Mouse (Mus musculus): ENCODE results near the gene Igsf9. TPM values are rescaled to one million over a fixed set of nuclear protein-coding genes. Genes with fewer than 3 reads are reported as not detected.

Gene Igsf9
- polyA plus RNA-seq, 1 experiment: 4.1 TPM

DNA sequence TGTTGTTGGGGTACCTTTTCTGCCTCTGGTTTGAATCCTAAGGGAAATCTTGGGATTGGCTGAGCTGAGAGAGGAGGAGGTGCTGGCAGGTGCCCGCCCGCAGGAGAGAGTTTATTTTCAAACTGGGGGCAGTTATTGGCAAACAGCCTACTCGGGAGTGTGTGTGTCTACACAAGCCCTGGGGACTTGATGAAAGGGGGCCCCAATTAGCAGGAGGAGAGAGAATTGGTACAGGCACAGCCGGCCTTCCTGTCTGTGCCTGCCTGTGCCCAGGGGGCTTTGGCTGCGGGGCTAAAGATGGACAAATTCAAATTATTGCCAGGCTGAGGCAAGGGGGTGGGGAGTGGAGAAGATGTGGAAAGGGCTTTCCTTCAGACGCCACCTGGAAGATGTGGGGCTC is 4.2 kb downstream of the Igsf9 start:
- TF ChIP-seq CTCF (IDR thresholded peaks at IDR 0.05; ENCODE audit: control insufficient read depth, insufficient read depth, insufficient read length) (no peak), MYOG (IDR thresholded peaks at IDR 0.05; ENCODE audit: control insufficient read depth, extremely low read depth, insufficient read length) (no peak), MYOD1 (IDR thresholded peaks at IDR 0.05; ENCODE audit: control insufficient read depth, insufficient read length, low read depth) (no peak), FOSL1 (IDR thresholded peaks at IDR 0.05; ENCODE audit: insufficient read depth, low read length, poor library complexity, severe bottlenecking) (no peak), USF1 (IDR thresholded peaks at IDR 0.05; ENCODE audit: low read depth) (no peak), MAX (IDR thresholded peaks at IDR 0.05) (no peak), CEBPB (IDR thresholded peaks at IDR 0.05; ENCODE audit: low read depth) (no peak)
- Histone ChIP-seq H3K79me2 (ENCODE audit: control insufficient read depth, insufficient read depth) (no peaks in the 10 kb centered on the region), H3K4me3 (ENCODE audit: insufficient read depth, poor library complexity, severe bottlenecking) (no peak overlapping the region), H3K79me3 (ENCODE audit: low read depth) (no peaks in the 10 kb centered on the region), H3ac (ENCODE audit: control insufficient read depth, insufficient read length, low read depth) (no peak overlapping the region), H3K27me3 (ENCODE audit: control insufficient read depth, insufficient read depth, insufficient read length) (no peaks in the 10 kb centered on the region), H3K36me3 (ENCODE audit: control insufficient read depth, insufficient read depth) (no peaks in the 10 kb centered on the region)

DNA sequence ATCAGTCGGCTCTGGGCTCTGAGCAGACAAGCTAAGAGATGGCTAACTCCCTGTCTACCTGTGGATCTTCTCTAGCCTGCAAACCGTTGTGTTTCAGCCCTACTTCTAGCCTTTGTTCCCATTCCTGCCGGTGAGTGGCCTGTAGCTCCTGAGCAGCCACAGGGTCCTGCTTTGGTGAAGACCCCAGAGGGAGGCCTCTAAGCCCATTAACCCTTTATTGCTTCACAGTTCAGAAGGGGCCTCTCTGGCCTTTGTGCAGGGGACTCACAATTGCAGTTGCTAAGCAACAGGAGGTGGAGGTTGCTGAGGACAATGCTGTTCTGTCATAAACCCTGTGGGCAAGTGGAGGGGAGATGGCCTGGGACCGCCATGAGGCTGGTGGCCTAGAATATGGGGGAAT is 4.6 kb downstream of the Igsf9 start:
- Histone ChIP-seq H3ac (ENCODE audit: control insufficient read depth, insufficient read length, low read depth) (no peak overlapping the region), H3K4me3 (ENCODE audit: insufficient read depth, poor library complexity, severe bottlenecking) (no peak overlapping the region), H3K36me3 (ENCODE audit: control insufficient read depth, insufficient read depth) (no peaks in the 10 kb centered on the region), H3K79me3 (ENCODE audit: low read depth) (no peaks in the 10 kb centered on the region), H3K79me2 (ENCODE audit: control insufficient read depth, insufficient read depth) (no peaks in the 10 kb centered on the region), H3K27me3 (ENCODE audit: control insufficient read depth, insufficient read depth, insufficient read length) (no peaks in the 10 kb centered on the region)
- TF ChIP-seq CEBPB (IDR thresholded peaks at IDR 0.05; ENCODE audit: low read depth): no peak
- TF ChIP-seq MYOG (IDR thresholded peaks at IDR 0.05; ENCODE audit: control insufficient read depth, extremely low read depth, insufficient read length): no peak
- no peak for TF ChIP-seq FOSL1 (IDR thresholded peaks at IDR 0.05; ENCODE audit: insufficient read depth, low read length, poor library complexity, severe bottlenecking)
- no peak for TF ChIP-seq MYOD1 (IDR thresholded peaks at IDR 0.05; ENCODE audit: control insufficient read depth, insufficient read length, low read depth)
- TF ChIP-seq MAX (IDR thresholded peaks at IDR 0.05): no peak
- no peak for TF ChIP-seq CTCF (IDR thresholded peaks at IDR 0.05; ENCODE audit: control insufficient read depth, insufficient read depth, insufficient read length)
- no peak for TF ChIP-seq USF1 (IDR thresholded peaks at IDR 0.05; ENCODE audit: low read depth)

DNA sequence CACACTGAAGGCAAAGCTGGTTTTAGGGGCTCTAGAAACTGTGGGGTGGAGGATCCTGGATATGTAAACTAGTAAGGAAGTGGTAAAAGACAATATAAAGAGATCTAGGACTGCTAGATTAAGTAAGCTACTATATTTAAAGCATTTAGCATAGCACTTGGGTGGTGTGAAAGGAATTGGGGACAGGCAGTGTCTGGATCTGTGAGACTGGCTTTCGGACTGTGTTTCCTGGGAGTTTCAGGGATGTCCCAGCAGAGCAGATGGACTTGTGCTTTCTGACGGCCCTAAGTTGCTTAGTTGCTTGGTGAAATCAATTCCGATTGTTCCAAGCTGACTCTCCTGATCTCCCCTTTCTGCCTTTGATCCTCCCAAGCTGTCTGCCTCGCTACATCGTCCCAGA is 5.1 kb downstream of the Igsf9 start:
- TF ChIP-seq MAX (IDR thresholded peaks at IDR 0.05): no peak
- no peak for TF ChIP-seq CEBPB (IDR thresholded peaks at IDR 0.05; ENCODE audit: low read depth)
- TF ChIP-seq MYOD1 (IDR thresholded peaks at IDR 0.05; ENCODE audit: control insufficient read depth, insufficient read length, low read depth): no peak
- no peak for TF ChIP-seq MYOG (IDR thresholded peaks at IDR 0.05; ENCODE audit: control insufficient read depth, extremely low read depth, insufficient read length)
- TF ChIP-seq USF1 (IDR thresholded peaks at IDR 0.05; ENCODE audit: low read depth): no peak
- no peak for TF ChIP-seq CTCF (IDR thresholded peaks at IDR 0.05; ENCODE audit: control insufficient read depth, insufficient read depth, insufficient read length)
- no peak for TF ChIP-seq FOSL1 (IDR thresholded peaks at IDR 0.05; ENCODE audit: insufficient read depth, low read length, poor library complexity, severe bottlenecking)
- Histone ChIP-seq H3ac (ENCODE audit: control insufficient read depth, insufficient read length, low read depth) (no peak overlapping the region), H3K27me3 (ENCODE audit: control insufficient read depth, insufficient read depth, insufficient read length) (no peaks in the 10 kb centered on the region), H3K79me3 (ENCODE audit: low read depth) (no peaks in the 10 kb centered on the region), H3K4me3 (ENCODE audit: insufficient read depth, poor library complexity, severe bottlenecking) (no peak overlapping the region), H3K79me2 (ENCODE audit: control insufficient read depth, insufficient read depth) (no peaks in the 10 kb centered on the region), H3K36me3 (ENCODE audit: control insufficient read depth, insufficient read depth) (no peaks in the 10 kb centered on the region)

DNA sequence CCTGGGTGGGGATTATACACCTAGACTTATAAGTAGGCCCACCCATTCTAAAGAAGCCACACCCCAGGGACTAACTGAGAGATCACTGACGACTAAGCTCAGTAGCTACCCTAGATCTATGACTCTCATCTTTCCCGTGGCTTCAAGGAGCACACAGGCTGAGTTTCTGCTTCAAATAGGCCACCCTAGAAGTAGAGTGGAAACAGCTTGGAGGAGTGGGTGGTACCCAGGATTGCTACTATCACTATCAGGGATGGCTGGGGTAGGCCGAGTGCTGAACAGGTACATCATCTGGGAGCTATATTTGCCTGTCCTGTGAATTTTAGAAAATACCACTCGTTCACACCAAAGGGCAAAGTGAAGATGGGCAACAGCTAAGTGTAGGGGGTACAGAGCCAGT is 6.3 kb downstream of the Igsf9 start:
- no peak overlapping the region for H3K4me3 ChIP-seq (ENCODE audit: insufficient read depth, poor library complexity, severe bottlenecking)
- TF ChIP-seq MYOG (IDR thresholded peaks at IDR 0.05; ENCODE audit: control insufficient read depth, extremely low read depth, insufficient read length) (no peak), CEBPB (IDR thresholded peaks at IDR 0.05; ENCODE audit: low read depth) (no peak), MAX (IDR thresholded peaks at IDR 0.05) (no peak), MYOD1 (IDR thresholded peaks at IDR 0.05; ENCODE audit: control insufficient read depth, insufficient read length, low read depth) (no peak), CTCF (IDR thresholded peaks at IDR 0.05; ENCODE audit: control insufficient read depth, insufficient read depth, insufficient read length) (no peak)
- no peaks in the 10 kb centered on the region for H3K27me3 ChIP-seq (ENCODE audit: control insufficient read depth, insufficient read depth, insufficient read length)
- H3K79me3 ChIP-seq (ENCODE audit: low read depth): no peaks in the 10 kb centered on the region
- H3ac ChIP-seq (ENCODE audit: control insufficient read depth, insufficient read length, low read depth): no peak overlapping the region
- no peaks in the 10 kb centered on the region for H3K36me3 ChIP-seq (ENCODE audit: control insufficient read depth, insufficient read depth)
- no peaks in the 10 kb centered on the region for H3K79me2 ChIP-seq (ENCODE audit: control insufficient read depth, insufficient read depth)

DNA sequence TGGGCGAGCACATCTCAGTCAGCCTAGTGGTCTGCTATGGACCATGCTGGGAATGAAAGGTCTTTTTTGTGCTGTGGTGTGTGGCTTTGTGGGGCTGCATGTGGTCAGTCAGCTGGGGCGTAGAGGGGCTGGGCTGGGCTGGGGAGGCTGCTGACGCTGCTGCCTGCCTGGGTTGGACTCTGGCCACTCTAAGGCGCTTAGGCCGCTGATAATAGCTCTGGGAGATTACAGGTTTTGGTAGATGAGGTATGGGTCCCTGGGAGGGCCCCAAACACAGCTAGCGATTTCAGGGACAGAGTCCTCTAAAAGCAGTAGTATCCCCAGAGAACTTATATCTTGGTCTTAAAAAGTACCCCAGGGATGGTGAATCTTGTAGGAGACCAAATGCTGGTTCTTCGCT is 7.2 kb downstream of the Igsf9 start:
- Histone ChIP-seq H3K27me3 (ENCODE audit: control insufficient read depth, insufficient read depth, insufficient read length) (no peaks in the 10 kb centered on the region), H3K79me2 (ENCODE audit: control insufficient read depth, insufficient read depth) (no peaks in the 10 kb centered on the region), H3K36me3 (ENCODE audit: control insufficient read depth, insufficient read depth) (no peaks in the 10 kb centered on the region), H3K79me3 (ENCODE audit: low read depth) (no peaks in the 10 kb centered on the region), H3K4me3 (ENCODE audit: insufficient read depth, poor library complexity, severe bottlenecking) (no peak overlapping the region), H3ac (ENCODE audit: control insufficient read depth, insufficient read length, low read depth) (no peak overlapping the region)
- TF ChIP-seq MYOD1 (IDR thresholded peaks at IDR 0.05; ENCODE audit: control insufficient read depth, insufficient read length, low read depth): no peak
- no peak for TF ChIP-seq CEBPB (IDR thresholded peaks at IDR 0.05; ENCODE audit: low read depth)
- TF ChIP-seq USF1 (IDR thresholded peaks at IDR 0.05; ENCODE audit: low read depth): no peak
- TF ChIP-seq CTCF (IDR thresholded peaks at IDR 0.05; ENCODE audit: control insufficient read depth, insufficient read depth, insufficient read length): no peak
- no peak for TF ChIP-seq FOSL1 (IDR thresholded peaks at IDR 0.05; ENCODE audit: insufficient read depth, low read length, poor library complexity, severe bottlenecking)
- TF ChIP-seq MYOG (IDR thresholded peaks at IDR 0.05; ENCODE audit: control insufficient read depth, extremely low read depth, insufficient read length): no peak
- no peak for TF ChIP-seq MAX (IDR thresholded peaks at IDR 0.05)

Measured in C2C12 (cell line).